Mouse (Mus musculus): ENCODE measurements around the gene Kcna6. TPM values are rescaled to one million over a fixed set of nuclear protein-coding genes. Genes with fewer than 3 reads are reported as not detected.
A peak's percentile ranks its signal among the peaks of the same experiment; 100 is the strongest.

The Kcna6 gene
- total RNA-seq (2021), result 1 to 10 TPM; 3.9 to 4.0 TPM
- long read RNA-seq, experiment 1, full-length matches to known transcripts, result 2 of 2 reads
- long read RNA-seq, experiment 1, partial matches to known transcripts, result 0 of 2 reads
- long read RNA-seq, experiment 1, other reads (novel, unspliced or antisense), result 0 of 2 reads
- long read RNA-seq, experiment 2, full-length matches to known transcripts, result 2 of 3 reads
- long read RNA-seq, experiment 2, partial matches to known transcripts, result 0 of 3 reads
- long read RNA-seq, experiment 2, other reads (novel, unspliced or antisense), result 1 of 3 reads

DNA sequence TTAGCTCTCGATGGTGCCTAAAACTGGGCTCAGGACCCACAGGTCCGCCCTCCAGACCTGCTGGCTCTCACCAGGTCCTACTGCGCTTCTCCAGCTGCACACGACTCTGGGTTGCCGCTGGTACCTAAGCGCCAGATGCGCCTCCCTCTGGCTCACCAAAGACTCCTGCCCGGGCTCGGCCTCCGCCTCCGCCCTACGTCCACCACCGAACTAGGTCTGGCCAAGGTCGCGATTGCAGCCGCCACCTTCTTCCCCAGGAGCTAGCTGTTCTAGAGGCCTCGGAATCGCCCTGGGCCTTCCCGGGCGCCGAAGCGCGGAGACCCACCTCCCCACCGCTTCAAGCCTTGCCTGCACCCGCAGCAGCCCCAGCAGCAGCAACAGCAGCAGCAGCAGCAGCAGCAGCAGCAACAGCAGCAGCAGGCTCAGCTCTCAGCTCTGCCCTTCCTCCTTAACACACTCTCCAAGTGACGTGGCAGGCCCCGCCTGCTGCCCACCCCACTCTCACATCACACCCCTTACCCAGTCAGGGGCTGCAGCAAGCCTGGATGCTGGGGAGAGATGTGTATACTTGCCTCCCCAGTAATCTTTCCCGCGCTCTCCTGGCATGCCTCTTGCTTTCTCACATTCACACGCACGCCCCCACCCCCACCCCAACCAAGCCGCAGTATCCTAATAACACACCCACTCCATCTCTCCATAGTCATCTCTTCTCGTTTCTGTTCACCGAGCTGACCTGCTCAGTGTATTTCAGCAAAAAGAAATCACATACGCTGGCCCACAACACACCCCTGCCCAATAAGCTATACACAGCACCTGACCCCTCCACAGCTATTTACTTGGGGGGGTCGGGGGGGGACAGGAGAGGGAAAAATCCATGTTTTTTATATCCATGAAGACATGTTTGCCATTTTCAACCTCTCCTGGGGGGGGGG is at the start of gene Kcna6:
Gene Kcna6 (minus strand): TSS at position 464 of the 932 bp plus-strand sequence.
- DNase-seq, result peak; percentile 10

DNA sequence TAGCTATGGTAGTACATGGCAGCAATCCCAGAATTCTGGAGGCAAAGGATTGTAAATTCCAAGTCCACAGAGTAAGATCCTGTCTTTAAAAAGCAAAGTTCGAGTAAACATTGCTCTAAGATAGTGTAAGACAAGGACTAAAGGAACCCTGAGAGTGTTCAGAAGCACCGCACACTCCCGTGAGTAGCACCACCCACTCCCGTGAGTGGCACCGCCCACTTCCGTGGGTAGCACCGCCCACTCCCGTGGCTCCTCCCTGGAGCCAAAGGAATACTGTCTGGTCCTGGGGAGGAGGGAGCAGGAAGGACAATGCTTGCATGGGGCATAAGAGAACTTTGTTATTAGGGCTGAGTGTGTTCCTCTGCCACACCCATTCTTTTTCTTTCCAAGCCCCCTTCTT is 48.4 kb upstream of the Kcna6 start:
- DNase-seq, result no peak

DNA sequence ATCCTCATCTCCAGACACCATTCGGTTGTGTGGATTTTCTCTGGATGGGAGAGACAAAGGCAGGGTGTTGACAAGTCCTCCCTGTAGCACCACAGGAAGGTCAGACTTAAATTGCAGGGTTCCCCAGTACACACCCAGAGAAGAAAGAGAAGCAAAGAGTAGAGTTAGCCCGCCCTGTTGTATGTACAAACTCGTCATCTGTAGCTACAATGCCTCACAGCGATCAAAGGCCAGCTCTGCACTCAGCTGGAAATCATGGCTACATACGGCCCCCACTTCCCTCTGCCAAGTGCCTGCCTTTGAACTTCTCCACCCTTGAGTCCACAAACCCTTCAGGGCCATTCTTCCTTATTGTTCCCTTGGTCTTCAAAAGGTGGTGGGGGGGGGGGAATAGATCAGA is 43.7 kb upstream of the Kcna6 start:
- DNase-seq, result no peak

DNA sequence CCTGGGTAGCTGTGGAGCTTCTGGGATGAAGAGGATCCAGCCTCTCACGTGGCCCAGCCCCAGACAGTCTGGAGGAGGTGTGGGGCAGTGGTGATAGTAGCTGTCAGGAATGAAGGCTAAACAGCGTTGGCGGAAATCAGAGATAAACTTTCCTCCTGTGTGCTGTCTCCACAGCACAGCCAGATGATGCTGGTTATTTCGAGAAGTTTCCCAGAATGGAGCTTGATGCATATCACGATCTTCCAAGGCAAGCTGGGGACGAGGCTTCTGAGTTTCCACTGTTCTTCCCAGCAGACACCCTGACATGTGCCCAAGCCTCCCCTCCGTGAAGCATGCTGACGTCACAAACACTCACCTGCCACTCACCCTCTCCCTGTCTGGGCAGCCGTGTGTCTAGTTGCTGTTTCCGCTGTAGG is 43.2 kb upstream of the Kcna6 start:
- no peak for DNase-seq

DNA sequence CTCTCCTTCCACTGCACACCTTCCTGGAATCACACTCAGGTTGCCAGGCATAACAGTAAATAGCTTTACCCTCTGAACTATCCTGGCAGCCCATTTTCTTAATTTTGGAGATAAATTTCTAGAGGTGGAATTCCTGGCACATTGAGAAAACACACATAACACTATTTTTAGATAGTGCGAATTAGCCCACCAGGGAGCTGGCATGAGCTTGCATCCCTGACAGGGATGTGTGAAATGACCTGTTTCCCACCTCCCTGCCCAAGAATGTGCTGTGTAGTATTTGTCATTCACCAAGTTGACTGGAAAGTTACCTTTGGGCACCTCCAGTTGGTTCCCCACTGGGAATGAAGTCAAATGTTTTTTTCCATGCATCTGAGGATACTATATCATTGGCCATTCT is 42.6 kb upstream of the Kcna6 start:
- no peak for DNase-seq

DNA sequence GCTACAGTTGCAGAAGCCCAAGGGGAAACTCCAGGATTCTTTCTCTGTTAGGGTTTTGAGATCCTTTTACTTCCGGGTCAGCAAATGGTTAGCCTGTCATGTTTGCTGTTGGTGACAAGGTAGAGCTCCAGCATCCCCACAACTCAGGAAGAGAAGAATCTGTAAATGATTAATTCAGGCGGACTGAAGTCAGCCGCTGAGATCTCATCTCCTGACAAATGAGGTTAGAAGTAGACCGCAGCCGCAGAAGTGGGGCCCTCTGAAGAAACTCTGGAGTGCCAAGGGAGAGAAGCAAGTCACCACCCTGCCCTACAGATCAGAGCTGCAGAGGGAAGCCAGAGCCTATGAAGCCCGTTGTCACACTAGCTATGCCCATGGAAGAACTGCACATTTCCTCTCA is 37.4 kb upstream of the Kcna6 start:
- no peak for DNase-seq

DNA sequence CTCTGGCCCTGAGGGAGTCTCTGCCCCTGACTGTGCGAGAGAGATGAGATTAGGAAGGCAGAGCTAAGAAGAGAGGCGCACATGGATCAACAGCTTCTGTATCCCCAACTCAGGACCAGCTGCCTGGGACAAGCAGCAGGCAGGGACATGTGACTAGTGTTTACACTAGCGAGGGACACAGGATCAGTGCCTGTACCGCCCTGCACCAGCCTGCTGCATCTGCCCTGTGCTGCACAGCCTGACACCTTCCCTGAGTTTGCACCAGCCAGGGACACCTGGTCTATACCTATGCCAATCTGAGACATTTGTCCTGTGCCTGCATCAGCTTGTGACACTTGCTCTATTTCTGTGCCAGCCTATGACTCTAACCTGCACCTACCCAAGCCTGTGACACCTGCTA is 33.4 kb upstream of the Kcna6 start:
- DNase-seq, result no peak

DNA sequence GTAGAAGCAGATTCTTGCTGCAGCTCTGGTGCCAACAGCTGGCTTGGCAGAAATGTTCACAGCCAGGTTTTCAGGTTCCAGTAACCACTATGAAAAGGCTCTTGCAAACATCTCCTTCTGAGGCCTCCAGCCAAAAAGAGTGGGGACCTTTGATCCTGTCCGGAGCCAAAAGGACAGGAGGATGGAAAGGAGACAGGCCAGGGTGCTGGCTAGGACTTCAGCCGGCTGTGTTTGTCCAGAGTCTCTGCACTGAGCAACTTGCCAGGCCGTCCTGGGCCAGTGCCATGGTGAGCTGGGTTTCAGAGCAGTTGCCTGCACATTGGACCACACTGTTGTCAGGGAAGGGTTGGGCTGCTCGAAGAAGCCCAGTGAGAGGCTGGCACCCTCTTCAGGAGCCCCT is 31.9 kb upstream of the Kcna6 start:
- peak; percentile 42 for DNase-seq

DNA sequence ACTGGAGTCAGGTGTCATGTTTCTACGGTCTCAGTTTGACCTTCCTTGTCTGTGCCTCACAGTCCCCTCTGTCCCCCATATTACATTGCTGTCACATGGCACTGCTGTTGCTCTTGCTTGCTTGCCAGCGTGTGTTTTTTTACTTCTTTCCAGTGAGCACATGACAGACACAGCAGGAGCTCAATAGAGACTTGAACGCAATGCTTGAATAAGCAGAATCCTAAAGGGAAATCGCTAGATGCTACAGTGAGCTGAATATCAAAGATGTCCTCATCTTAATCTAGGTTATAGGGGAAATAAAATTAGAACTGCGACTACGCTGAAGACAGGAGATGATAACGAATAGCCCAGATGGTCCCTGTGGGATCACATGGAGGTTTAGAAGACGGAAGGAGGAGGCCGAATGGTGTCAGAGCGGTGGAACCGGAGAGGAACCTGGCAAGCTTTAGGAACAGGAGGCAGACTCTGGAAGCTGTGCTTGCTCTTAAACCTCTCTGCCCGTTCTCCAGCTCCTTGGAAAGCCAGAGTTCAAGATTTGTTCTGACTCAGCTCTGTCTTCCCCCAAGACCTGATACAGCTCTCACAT is 29.8 kb upstream of the Kcna6 start:
- DNase-seq, result no peak

DNA sequence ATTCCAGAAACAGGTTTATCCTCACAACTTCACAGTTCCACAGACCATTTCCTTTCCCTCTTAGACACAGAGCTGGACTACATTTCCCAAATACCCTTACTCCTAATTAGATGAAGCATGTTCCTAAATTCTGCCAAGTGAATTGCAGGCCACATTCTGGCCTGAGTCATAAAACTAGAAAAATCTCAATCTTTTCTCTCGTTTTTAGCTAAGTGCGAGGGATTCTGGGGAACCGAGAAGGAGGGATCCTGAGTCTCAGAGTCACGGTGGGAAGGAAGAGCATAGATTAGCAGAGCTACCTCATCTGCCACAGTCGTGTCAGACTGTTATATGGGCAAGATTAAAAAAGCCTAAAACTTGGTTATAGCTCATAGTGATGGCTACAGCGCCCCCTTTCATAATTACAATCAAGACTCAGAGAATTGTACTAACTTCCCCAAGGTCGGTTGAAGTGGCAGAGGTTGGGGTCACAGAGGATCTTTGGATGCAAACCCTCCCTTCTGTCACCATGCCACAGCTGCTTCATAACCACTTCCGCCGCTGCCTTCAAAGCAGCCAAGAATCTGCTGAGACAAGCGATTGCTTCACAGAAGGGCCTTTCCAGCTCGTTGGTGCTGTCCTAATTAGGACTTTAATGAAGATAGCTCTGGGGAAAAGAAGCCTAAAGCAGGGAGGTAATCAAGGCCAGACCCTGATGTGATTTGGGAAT is 28.6 kb upstream of the Kcna6 start:
- DNase-seq, result no peak

DNA sequence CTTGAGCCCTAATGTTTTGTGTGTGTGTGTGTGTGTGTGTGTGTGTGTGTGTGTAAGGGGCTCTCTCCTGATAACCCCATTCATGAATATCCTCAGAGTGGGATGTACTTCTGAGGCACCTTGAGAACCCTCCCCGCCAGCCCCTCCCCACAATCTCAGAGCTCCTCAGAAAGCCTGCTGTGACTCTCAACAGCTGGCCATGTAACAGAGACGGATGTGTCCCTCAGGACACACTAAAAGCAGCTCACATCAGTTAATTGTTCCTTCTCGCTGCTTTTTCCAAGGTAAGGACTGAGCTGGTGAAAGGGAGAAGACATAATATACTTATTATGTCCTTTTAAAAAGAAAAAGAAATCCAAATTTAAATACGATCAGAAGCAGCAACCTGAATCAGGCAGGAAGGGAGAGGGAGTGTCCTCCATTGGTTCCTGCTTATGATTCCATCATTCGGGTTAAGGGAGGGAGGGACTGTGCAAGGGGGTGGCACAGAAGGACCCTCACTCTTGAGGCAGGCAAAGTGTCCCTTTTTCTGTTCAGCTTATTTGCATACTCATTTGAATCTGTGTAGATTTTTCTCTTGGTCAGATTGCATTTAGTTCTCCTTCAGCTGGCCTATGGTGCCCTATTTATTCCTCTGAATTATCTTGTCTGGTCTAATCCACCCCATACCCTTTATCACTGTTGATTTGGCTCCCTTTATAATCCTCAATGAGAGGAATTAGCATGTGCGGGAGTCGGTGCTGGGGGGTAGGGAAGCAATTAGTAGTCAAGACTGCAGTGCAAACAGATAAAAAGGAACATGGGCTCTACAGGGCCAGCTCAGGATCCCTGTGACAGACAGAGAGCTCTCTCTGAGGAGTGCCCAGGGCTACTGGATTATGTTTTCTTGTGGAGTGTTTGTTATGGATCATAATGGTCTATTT is 27.4 kb upstream of the Kcna6 start:
- no peak for DNase-seq

DNA sequence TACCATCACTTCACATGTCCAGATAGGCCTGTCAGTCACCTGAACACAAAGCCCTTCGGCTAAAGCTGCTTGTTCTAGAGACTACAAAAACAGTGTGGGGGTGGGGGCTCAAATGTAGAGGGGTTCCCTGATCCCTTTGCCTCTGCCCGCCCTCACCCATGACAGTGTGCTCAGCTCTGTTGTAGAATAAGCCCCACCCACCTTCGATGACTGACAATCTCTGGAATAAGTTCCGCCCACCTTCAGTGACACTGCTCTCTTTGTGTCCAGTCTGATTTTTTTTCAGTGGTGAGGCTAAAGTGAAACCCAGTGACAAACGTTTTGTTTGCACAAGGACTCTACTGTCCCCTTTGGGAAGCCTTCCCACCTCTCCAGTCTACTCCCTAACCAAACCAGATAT is 26.1 kb upstream of the Kcna6 start:
- DNase-seq, result no peak

DNA sequence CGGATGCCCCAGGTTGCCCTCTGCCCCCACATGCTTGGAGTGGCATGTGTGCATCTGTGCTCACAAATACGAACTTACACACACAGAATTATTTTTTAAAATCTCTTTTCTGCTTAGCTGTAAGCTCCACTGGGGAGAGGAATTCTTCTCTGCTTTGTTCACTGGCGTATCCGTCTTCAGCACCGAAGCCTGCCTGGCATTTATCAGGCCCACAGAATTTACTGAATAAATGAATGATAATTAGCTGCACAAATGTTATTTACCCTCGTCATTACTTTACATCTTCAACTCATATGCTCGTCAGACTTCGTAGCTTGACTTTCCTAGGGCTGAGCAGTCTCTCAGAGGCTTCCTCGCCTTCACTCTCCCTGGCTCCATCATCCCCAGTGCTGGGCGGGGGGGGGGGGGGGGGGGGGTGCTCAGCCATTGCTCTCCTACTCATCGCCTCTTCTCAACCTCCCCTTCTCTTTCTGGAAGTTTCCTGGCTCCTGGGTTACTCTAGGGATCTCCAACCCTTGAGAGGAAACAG is 24.2 kb upstream of the Kcna6 start:
- no peak for DNase-seq

DNA sequence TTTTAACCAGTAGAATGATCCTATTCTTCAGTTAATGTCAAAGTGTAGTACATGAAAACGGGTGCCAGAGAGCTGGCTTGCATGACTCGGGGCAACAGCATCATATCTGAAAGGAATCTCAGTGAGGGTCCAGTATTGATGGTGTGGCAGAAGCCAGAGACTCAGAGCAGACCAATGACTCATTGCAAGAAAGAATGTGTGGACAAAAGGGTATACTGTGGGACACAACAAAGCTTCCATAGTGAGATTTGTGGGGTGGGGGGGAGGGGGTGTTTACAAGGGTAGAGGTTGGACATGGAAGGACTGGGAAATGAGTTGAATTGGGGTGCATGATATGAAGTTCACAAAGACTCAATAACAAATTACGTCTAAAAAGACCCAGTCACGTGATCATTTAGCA is 20.9 kb upstream of the Kcna6 start:
- DNase-seq, result no peak

DNA sequence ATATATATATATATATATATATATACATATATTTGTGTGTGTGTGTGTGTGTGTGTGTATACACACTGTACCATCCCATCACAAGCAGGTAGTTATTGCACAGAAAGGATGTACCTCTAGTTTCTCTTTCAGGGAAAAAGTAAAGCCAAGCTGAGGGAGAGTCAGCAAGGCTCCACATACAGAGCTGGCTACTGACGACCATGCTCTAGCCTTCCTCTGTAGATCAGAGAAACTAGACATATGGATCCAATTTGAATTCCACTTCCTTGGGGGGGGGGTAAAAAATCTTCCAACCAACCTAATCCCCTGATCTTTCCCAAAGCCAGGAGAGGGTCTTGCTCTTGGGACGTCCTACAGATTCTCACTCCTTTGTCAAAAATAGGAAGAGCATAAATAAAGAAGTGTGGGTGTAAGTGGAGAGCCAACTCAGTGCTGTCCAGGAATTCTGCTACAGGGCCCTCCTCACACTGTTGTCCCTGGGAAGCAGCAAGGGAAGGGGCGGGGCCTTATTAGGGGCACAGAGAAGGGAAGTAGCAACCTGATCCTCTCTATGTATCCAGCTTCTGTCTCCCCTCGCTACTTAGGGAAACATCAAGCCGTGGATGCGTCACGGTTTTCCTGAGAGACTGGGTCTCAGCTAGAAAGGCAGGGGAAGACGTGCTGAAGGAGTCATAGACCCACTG is 15.4 kb upstream of the Kcna6 start:
- DNase-seq, result no peak

DNA sequence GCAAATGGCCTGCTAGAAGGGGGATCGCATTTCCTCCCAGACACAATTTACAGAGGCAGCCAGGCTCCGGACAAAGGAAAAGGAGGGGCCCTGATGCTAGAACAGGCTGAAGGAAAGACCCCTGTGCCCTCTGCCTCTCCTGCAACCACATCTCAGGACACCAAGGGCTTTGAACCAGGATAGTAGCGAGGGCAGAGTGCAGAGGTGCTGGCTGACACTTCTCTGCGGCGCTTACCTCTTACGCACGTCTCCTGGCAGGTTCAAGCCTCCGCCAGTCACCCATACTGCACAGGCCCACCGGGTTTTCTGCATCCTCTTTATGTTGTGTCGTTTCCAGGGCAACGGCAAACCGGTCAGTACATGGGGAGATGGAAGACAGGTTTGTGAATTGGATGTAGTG is 12.0 kb upstream of the Kcna6 start:
- no peak for DNase-seq

DNA sequence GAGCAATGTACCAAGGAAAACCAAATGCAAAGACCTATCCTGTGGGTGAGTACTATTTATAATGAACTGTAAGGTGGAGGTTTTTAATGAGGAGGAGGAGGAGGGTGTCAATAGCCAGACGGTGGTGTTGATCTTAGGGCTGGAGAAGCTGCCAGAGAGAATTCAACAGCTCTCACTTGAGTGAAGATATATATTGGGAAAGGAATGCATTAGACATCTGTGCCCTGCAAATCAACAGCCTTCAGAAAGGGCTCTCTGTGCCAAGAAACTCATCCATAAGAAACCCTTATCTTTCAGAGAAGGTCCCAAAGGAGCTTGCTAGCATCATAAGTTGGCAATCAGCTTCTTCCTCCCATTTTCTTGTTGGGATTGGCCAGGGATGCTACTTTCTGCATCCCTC is 5.4 kb upstream of the Kcna6 start:
- no peak for DNase-seq

DNA sequence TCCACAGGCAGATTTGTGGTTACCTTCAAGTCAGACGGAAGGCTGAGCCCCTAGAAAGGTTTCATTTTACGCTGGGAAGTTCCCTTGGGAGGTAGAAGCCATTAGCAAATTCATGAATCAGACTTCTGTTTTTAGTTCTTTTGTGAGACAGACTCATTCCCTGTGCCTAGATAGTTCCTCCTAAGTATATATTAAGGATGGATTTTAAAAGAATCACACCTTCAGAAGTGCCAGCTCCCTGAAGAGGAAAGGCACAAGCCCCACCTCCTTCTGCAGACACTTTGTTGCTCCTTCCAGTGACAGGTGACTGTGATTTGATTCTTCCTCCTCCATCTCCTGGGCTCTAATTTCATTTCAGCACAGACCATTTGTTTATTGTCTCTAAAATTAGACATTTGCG is 2.1 kb upstream of the Kcna6 start:
- no peak for DNase-seq

DNA sequence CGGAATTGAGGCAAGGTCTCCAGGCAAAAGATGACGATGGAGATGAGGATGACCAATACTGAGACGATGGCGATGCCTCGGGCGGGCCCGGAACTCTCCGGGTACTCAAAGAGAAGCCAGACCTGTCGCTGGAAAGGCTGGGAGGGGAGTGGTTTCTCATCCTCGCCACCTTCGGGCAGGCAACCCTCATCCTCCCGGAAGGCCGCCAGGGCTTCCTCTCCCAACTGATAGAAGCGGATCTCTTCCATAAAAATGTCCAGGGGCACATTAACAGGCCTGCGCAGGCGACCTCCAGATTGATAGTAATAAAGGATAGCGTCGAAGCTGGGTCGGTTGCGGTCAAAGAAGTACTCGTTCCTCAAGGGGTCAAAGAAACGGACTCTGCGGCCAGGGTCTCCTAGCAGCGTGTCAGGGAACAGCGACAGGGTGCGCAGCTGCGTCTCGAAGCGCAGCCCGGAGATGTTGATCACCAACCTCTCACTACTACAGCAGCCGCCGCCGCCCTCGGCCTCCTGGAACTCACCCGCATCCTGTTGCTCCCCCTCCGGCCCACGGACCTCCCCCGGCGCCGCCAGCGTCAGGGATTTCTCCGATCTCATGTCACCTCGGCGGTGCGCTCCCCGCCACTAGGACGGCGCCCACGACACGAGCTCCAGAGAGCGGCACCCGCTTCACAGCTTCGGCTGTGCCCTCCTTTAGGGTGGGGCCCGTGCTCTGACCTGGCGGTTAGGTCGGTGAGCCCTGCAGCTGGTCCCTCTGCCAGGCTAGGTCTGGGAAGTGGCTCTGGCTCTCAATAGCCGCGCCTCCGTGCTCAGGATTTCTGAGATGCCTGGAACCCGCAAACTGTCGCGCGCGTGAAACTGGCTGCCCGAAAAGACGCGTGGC is 906 bp downstream of the Kcna6 start:
- DNase-seq, result peak; percentile 32

DNA sequence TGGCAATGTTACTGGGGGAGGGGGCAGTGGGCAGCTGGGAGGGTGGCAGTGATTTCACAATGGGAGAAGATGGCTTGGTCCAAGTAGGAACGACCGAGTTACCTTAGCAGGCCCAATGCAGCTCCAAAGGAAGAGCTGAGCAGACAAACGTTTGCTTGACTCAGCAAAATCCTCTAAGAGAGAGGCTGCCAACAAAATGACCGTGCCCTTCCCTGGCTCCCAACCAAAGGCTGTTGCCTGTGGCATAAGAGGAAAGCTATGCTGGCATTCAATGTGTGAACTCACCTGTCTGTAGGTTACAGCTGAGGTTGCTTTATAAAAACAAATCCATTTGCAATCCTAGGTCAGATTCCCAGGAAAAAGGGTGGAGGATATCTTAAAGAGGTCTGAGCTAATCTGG is 3.5 kb downstream of the Kcna6 start:
- no peak for DNase-seq
